Mouse (Mus musculus) urinary bladder, postnatal 10 days (tissue): ENCODE results near the gene Mip.
"Not testable (repeated sequence)": the region's sequence is repeated elsewhere in the genome, so short reads cannot be mapped to it uniquely, and the experiment has no call there.

Experiments
- DNase-seq: peaks from one replicate; pipeline ENCODE4 v3.0.0; 2022; ENCODE audit warnings: low spot score

Mip gene

DNA sequence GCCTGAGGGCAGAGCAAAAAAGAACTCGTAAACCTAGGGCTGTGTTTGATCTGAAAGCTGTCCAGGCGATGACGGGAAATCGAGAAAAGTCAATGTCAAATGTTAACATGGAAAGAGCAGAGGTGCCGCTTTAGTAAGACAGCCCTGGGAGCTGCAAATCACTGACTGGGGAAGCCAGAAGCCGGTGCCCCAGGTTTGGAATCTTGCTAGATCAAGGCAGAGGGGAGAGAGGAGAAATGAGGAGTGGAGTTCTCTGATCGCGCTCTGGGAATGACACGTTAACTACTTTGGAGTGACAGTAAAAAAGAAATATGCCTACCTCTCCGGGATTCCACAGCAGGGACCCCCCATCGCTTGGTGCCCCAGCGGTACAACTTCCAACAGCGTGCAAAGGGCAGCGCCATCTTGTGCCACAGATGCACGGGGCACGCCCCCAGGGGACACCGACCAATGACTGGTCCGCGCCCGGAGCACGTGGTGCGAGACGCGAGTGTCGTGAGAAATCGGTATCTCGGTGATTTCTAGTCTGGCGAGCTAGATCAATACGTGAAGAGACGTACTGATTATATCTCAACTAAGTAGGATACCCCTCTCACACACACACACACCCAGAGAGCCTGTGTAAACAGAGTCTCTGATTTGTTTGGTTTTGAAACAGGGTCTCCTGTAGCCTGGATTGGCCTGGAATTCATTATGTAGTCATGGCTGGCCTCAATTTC, 14.1 kb upstream of the Mip start, which contains the start of gene Spryd4:
Spryd4 (minus strand) TSS at position 418 of the 719 bp plus-strand sequence.
- DNase-seq: peak; percentile 61

GRCm38 (mm10) chr10:128212148-128212547, 13.5 kb upstream of the Mip start:
- DNase-seq: no peak

- no peak for DNase-seq
Measured at GRCm38 (mm10) chr10:128212871-128213323, 12.7 kb upstream of the Mip start.

DNA sequence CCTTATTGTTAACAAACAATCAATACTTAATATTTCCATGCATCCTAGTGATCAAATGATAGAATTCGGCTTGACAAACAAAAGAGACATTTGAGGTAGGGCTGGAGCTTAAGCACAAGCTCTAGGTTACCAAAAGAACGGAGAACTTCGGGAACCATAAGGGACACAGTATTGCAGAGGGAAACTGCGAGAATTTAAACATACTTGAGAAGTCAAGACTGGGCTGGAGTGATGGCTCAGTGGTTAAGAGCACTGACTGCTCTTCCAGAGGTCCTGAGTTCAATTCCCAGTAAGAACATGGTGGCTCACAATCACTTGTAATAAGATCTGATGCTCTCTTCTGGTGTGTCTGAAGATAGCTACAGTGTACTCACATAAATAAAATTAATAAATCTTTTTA, 11.5 kb upstream of the Mip start:
- DNase-seq: not testable (repeated sequence)

GRCm38 (mm10) chr10:128214981-128215380, 10.7 kb upstream of the Mip start:
- DNase-seq: no peak

- no peak for DNase-seq
Measured at GRCm38 (mm10) chr10:128218387-128219117, 7.1 kb upstream of the Mip start.

DNA sequence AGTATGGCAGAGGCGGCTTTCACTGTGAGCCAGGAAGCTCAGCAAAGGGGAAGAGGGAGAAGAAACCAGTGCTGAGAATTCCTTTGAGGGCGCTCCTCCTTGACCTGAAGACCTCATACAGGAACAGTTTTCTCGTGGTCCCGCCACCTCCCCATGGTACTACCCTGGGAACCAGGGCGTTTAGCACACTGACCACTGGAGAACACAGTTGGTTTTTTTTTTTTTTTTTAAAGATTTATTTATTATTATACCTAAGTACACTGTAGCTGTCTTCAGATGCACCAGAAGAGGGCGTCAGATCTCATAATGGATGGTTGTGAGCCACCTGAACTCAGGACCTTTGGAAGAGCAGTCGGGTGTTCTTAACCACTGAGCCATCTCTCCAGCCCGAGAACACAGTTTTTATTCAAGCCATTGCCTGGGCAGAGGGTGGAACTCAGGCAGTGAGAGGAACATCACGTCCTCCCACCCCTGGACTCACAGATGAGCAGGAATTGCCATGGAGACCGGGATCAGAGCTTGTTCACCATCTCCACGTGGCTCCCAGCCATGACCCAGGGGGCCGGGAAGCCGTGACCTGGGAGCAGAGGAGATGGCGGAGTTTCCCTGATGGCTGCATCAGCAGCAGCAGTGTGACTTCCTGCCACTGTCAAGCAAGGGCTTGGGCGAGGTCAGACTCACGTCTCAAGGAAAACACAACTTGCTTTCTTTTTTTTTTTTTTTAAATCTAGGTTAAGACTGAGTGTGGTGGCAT, 3.9 kb upstream of the Mip start:
- no peak for DNase-seq

DNA sequence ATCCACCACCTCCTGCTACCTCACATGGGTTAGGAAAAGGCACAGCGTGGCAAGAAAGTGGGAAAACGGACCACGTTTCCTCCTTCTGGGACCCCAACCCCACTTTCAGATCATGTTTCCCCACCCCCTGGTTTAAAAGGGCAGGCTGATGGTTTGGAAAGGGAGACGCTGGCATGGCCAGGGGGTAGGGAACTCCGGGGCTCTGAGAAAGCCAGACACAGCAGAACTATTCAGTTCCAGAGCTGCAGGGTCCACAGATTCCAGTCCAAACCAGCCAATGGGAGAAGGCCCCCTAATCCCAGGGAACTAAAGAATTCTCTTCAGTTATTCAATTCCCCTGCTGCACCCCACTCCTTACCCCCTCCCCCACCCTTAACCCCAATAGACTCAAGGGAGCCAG, 574 bp upstream of the Mip start:
- DNase-seq: no peak

GRCm38 (mm10) chr10:128227592-128227991, 2.0 kb downstream of the Mip start:
- no peak for DNase-seq

DNA sequence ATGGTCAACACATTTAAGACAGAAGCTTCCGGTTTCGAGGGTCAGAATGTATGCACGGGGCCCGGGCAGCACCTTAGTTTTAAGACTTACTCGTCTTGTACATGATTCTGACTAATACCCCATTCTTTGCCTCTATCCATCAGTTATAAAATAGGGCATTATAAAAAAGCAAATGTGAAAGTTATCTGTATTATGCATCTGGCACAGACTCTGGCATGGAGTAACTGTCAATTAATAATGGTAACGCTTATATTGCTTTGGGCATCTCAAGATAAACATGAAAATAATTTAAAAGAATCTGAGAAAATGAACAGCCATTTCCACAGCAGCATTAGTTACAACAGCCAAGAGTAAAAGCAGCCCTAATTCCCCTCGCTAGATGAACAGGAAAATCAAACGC, 2.4 kb downstream of the Mip start:
- no peak for DNase-seq

DNA sequence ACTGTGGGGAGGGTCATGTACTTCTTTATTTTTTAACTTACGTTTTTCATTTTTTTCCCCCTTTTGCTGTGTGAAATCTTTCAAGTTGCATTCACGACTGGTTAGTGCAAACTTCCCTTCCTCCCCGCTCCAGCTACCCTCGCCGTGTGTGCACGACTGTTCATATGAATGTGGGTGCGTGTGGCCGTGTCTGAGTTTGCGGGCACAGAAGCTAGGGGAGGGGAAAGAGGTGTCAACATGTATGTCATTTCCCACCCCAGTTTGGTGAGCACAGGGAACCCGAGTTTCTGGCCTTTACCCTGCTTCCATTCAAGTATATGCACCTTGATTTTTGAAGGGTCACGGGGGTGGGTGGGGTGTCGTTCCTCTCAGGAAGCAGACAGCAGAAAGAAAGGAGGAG, 4.9 kb downstream of the Mip start:
- DNase-seq: no peak

GRCm38 (mm10) chr10:128231146-128231545, 5.5 kb downstream of the Mip start:
- no peak for DNase-seq

GRCm38 (mm10) chr10:128231697-128232419, 6.2 kb downstream of the Mip start, which contains the start of gene Timeless:
TSS of gene Timeless (plus strand) at chr10:128232065.
- DNase-seq: peak; percentile 39

DNA sequence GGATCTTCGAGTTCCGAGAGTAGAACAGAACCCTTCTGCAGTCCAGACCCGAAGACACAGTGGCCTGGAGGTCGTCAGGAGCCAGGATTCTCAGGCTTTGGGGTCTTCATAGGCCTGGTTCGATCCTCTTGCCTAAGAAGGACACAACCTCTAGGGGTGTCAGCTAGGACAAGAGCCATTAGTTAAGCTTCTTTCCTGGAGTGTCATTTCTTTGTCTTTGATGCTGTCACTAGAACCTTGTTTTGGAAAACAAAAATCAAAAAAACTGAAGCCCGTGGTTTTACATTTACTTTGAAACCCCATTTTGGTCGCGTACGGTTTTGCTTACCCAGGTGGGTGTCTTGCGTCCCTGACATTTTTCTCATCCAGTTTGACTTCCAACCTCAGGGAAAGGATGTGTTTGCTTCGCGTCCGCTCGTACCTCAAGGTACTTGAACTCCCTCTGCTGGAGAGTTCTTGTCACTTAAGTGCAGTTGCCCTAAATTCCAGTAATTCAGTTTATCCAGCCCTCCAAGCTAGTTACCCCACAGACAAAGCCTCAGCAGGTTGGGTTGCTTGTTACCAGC, 6.9 kb downstream of the Mip start:
- no peak for DNase-seq

DNA sequence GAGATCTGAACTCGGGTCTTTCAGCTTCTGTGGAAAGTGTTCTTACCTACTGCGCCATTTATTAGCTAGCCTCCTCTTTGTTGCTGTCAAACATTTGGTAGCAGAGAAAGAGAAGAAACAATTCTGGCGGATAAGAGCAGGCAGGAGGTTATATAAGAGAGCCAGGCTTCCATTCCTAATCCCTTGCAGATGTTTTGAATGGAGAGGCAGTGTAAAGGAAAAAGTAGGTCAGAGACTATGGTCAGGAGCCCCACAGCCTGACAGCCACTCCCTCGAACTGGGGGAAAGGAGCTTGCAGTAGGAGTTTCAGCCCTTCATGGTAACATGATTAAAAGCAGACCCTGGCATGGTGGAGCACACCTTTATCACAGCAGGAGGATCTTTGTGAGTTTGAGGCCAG, 10.7 kb downstream of the Mip start:
- no peak for DNase-seq

DNA sequence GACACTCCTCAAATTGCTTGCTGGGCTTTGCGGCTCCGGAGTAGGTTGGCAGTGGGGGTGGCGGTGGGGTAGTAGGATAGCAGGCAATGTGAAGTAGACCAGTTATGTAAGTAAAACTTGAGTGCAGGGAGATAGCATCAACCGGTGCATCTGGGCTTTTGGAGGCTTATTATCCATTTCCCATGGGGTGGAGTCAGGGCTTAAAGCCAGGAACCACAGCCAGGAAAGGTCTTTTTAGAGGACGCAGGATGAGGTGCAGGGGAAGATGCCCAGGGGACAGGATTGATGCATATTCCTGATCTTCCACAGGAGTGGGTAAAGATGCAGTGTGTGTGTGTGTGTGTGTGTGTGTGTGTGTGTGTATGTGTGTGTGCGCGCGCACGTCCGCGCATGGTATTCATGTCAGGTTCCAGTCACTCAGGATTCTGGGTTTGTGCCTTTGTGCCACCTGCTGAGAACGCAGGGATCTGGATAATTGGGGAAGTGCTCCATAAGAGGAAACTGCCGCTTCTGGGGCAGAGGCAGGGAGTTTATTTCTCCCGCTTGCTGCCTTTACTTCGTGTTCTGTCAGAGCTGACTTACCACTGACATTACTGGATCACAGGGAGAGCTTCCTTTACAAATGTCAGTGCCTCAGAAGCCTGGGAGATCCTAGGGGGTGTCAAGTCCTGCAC, 12.3 kb downstream of the Mip start:
- DNase-seq: no peak

DNA sequence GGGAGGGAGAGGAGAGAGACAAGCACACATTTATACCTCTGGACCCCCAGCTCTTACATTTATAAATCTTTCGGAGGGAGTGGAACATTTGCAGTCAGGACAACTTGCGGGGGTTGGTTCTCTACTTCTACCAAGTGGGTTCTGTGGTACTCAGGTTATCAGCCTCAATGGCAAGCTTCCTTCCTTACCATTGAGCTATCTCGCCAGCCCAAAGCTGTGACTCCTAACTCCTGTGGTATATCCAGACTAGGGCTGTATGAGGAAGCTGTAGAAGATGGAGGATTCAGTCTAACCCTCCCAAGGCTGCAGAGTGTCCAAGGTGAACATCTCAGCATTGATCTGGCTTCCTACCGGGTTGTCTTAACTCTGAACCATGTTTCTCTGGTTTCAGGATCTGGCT, 13.5 kb downstream of the Mip start:
- no peak for DNase-seq

GRCm38 (mm10) chr10:128240131-128240530, 14.5 kb downstream of the Mip start:
- DNase-seq: no peak

GRCm38 (mm10) chr10:128243252-128243651, 17.6 kb downstream of the Mip start:
- no peak for DNase-seq

DNA sequence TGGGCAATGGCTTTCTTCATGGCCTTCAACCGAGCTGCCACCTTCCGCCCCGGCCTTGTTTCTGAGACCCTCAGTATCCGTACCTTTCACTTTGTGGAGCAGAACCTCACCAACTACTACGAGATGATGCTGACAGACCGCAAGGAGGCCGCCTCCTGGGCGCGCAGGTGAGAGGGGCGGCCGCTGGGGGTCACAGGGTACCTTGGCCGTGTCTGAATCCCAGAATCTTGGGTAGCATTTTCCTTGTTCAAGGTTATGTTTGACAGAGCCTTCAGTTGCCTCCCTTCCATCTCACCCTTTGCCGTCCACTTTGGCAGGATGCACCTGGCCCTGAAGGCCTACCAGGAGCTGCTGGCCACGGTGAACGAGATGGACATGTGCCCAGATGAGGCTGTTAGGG, 18.5 kb downstream of the Mip start:
- no peak for DNase-seq
